Mouse (Mus musculus): ENCODE measurements around the gene Ifi27l2b.

GRCm38 (mm10) chr12:103453361-103453760 lies 3.7 kb downstream of the Ifi27l2b start:
- TF ChIP-seq CTCF (conservative IDR thresholded peaks at IDR 0.05; ENCODE audit: insufficient read depth, insufficient read length, low read depth, low read length) (no peak), POLR2A (IDR thresholded peaks at IDR 0.05; ENCODE audit: low read depth, low read length) (no peak)

Data from kidney, adult 2 months (tissue).